8 mouse cellular contexts compared by ENCODE assay signal in genomic region chr9:124280576-124281447, GRCm38 (mm10). TPM values are rescaled to one million over a fixed set of nuclear protein-coding genes. Genes with fewer than 3 reads are reported as not detected.
A peak's percentile ranks its signal among the peaks of the same experiment; 100 is the strongest.
DNase-seq lines count a peak whose midpoint lies in the region; ATAC-seq lines count a peak whose summit lies in the region.

No protein-coding gene starts in this region.

- no peaks in the 10 kb centered on the region for H3K27me3 ChIP-seq in heart, embryonic 15.5 days
- H3K27me3 ChIP-seq in limb, embryonic 15.5 days, result no peaks in the 10 kb centered on the region
- H3K27me3 ChIP-seq in stomach, embryonic 15.5 days (replicated peaks), result no peaks in the 10 kb centered on the region

- no peak overlapping the region for H3K27ac ChIP-seq in heart, embryonic 15.5 days
- H3K27ac ChIP-seq in limb, embryonic 15.5 days, result no peak overlapping the region
- H3K27ac ChIP-seq in stomach, embryonic 15.5 days, result no peak overlapping the region

- 69% methylated on average over 2 of the region's 2 CpGs for WGBS in heart, embryonic 15.5 days
- WGBS in limb, embryonic 15.5 days, result 73% methylated on average over 2 of the region's 2 CpGs
- WGBS in stomach, embryonic 15.5 days, result 72% methylated on average over 2 of the region's 2 CpGs

- H3K4me3 ChIP-seq in heart, embryonic 15.5 days, result peak overlapping the region; percentile 94
- peak overlapping the region; percentile 79 for H3K4me3 ChIP-seq in limb, embryonic 15.5 days
- H3K4me3 ChIP-seq in stomach, embryonic 15.5 days (replicated peaks), result peak overlapping the region; percentile 83

- DNase-seq in heart, adult 9 months (ENCODE audit: low spot score in 2 of 2), result no peak
- DNase-seq in adipocyte (ENCODE audit: low spot score), result peak; percentile 49
- peak; percentile 9 for DNase-seq in gastrocnemius, postnatal 25 days
- DNase-seq in ovary, postnatal 14 days (ENCODE audit: low spot score), result no peak
- DNase-seq in urinary bladder, postnatal 36 days (ENCODE audit: low spot score in 2 of 2), result no peak

- H3K9ac ChIP-seq in heart, embryonic 15.5 days, result peak overlapping the region; percentile 87; the same call in 1 of the 2 replicates
- no peak overlapping the region for H3K9ac ChIP-seq in limb, embryonic 15.5 days
- H3K9ac ChIP-seq in stomach, embryonic 15.5 days, result no peak overlapping the region

- H3K36me3 ChIP-seq in heart, embryonic 15.5 days, result peaks cover 21% of the 10 kb centered on the region
- H3K36me3 ChIP-seq in limb, embryonic 15.5 days, result peaks cover 21% of the 10 kb centered on the region
- H3K36me3 ChIP-seq in stomach, embryonic 15.5 days, result no peaks in the 10 kb centered on the region; the same call in 1 of the 2 replicates

- ATAC-seq in heart, embryonic 15.5 days (replicated peaks; ENCODE audit: insufficient number of reproducible peaks, insufficient read depth, low FRiP score, low read depth), result no peak
- ATAC-seq in limb, embryonic 15.5 days (ENCODE audit: insufficient number of reproducible peaks, low FRiP score, low TSS enrichment, low read depth), result no peak
- ATAC-seq in stomach, embryonic 15.5 days (ENCODE audit: insufficient read depth, low FRiP score, low read depth), result no peak

- H3K4me2 ChIP-seq in heart, embryonic 15.5 days, result peak overlapping the region; percentile 76
- peak overlapping the region; percentile 71 for H3K4me2 ChIP-seq in limb, embryonic 15.5 days
- peak overlapping the region; percentile 70 for H3K4me2 ChIP-seq in stomach, embryonic 15.5 days

- H3K4me1 ChIP-seq in heart, embryonic 15.5 days (replicated peaks), result peaks cover 20% of the 10 kb centered on the region
- H3K4me1 ChIP-seq in limb, embryonic 15.5 days, result peaks cover 12% of the 10 kb centered on the region
- peaks cover 8% of the 10 kb centered on the region for H3K4me1 ChIP-seq in stomach, embryonic 15.5 days

- no peaks in the 10 kb centered on the region for H3K9me3 ChIP-seq in heart, embryonic 15.5 days (replicated peaks)
- no peaks in the 10 kb centered on the region for H3K9me3 ChIP-seq in limb, embryonic 15.5 days
- H3K9me3 ChIP-seq in stomach, embryonic 15.5 days, result no peaks in the 10 kb centered on the region

RNA-seq across cellular contexts. Expression of gene 2010315B03Rik, which starts 31.7 kb away (rescaled TPM):
- polyA plus RNA-seq in heart, embryonic 15.5 days (2015; fragmentation: Nextera tagmentation; extraction: Ambion mirVana), result 7.7 and 10.0 TPM in 2 replicates
- total RNA-seq in gastrocnemius, postnatal 25 days (2021), result 10 to 100 TPM in 1 of 2 experiments, 1 to 10 TPM in 1; 9.5 to 10.4 TPM
- polyA plus RNA-seq in limb, embryonic 15.5 days (2015; fragmentation: Nextera tagmentation; extraction: Ambion mirVana), result 7.9 and 10.1 TPM in 2 replicates
- 12.5 and 13.3 TPM in 2 replicates for polyA plus RNA-seq in stomach, embryonic 15.5 days (2015; fragmentation: Nextera tagmentation; extraction: Ambion mirVana)

Comparison
In these comparisons a context has a peak if more than half of its experiments do, and no peak if none do; other contexts are left out.
1. DNase-seq: peak in adipocyte (single experiment) and gastrocnemius, postnatal 25 days (single experiment); none in heart, adult 9 months (0 of 2), ovary, postnatal 14 days (single experiment) and urinary bladder, postnatal 36 days (0 of 2).
2. Peak in every context shown above with its lines, with median percentiles within 50 percentile points of each other: H3K4me2 ChIP-seq and H3K4me3 ChIP-seq.